Mouse (Mus musculus) ES-E14 (cell line): ENCODE data around the gene Gmeb1.

ENCODE experiments used
- HCFC1 ChIP-seq: IDR thresholded peaks from 2 replicates; pipeline ENCODE4 v1.6.1; 2012; ENCODE audit warnings: low read length, inconsistent platforms, borderline replicate concordance; ENCODE audit not compliant: insufficient read depth
- ZC3H11A ChIP-seq: IDR thresholded peaks from 2 replicates; pipeline ENCODE4 v1.6.1; 2012; ENCODE audit warnings: low read depth, mild to moderate bottlenecking, inconsistent platforms, low read length, borderline replicate concordance

GRCm38 (mm10) chr4:132275949-132276348 is 14.5 kb upstream of the Gmeb1 start:
- TF ChIP-seq HCFC1 (no peak), ZC3H11A (no peak)
